Mouse (Mus musculus): ENCODE results near the gene Slc10a1.

Slc10a1 gene

DNA sequence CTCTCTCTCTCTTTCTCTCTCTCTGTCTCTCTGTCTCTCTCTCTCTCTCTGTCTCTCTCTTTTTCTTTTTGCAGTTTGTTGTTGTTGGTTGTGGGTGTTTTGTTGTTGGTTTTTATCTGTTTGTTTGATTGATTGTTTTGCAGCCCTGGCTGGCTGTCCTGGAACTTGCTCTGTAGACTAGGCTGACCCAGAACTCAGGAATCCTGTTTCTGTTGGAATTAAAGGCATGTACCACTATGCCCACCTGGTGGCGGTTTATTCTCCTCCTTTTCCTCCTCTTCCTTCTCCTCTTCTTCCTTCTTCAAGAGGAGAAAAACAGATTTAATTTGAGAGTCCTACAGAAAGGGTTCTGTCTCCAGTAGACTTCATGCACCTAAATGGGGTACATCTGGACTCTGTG is 41.0 kb downstream of the Slc10a1 start:
- no peak for DNase-seq (ENCODE audit: low spot score in 2 of 2)

DNA sequence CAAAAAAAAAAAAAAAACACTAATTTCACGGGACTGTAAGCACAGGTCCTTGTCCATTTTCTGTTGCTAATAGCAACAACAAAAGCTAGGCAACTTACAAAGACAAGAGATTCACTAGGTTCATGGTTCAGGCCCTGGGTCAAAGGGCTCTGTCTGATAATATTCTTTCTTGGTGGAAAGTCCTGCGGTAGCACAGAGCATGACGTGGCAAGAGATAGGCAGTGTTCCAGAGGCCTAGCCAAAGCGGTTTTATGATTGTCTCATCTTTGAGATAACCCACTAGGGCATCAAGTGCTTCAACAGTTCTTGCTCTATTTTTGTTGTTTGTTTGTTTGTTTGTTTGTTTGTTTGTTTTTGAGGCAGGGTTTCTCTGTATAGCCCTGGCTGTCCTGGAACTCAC is 42.0 kb downstream of the Slc10a1 start:
- no peak for DNase-seq (ENCODE audit: low spot score in 2 of 2)

DNA sequence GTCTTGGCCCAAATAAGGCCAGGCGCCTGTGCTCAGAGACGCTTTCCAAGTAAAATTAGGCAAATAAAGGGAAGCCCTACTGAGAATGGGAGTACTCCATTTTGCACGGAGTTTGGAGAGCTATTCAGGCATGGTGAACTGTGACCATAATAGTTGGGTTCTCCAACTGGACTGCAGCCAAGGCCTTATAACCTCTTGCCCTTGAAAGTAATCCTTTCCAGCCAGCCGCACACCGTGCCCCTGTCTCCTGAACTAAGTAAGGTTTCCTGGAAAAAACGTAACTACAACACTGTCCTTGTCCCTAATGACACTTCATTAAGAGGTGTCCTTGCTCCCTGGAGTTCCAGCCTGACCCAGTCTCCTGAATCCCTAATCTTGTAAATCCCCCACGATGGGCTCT is 42.6 kb downstream of the Slc10a1 start:
- DNase-seq (ENCODE audit: low spot score in 2 of 2): no peak

DNA sequence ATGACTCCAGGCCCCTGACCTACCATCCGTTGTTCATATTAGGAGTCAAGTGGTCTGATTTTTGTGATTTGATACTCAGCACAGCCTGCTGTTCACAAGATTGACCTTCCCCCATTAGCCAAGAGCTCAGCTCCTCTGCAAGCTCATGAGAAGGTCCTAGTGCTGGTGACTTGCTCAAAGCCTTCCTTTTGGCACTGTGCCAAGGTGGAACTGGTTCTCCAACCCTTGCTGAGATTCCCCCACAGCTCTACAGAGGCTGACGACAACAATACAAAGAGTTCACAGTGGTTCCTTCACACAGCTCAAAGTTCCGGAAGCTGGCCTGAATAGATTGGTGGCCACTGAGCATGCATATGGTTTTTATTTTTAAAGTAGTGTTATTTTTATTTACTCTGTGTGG is 44.3 kb downstream of the Slc10a1 start:
- no peak for DNase-seq (ENCODE audit: low spot score in 2 of 2)

GRCm38 (mm10) chr12:80923602-80924001 is 44.9 kb downstream of the Slc10a1 start:
- no peak for DNase-seq (ENCODE audit: low spot score in 2 of 2)

- no peak for DNase-seq (ENCODE audit: low spot score in 2 of 2)
Measured at GRCm38 (mm10) chr12:80922869-80923268, 45.6 kb downstream of the Slc10a1 start.

- DNase-seq (ENCODE audit: low spot score in 2 of 2): no peak
Measured at GRCm38 (mm10) chr12:80921301-80921700, 47.2 kb downstream of the Slc10a1 start.

- DNase-seq (ENCODE audit: low spot score in 2 of 2): no peak
Measured at GRCm38 (mm10) chr12:80917764-80918163, 50.7 kb downstream of the Slc10a1 start.

DNA sequence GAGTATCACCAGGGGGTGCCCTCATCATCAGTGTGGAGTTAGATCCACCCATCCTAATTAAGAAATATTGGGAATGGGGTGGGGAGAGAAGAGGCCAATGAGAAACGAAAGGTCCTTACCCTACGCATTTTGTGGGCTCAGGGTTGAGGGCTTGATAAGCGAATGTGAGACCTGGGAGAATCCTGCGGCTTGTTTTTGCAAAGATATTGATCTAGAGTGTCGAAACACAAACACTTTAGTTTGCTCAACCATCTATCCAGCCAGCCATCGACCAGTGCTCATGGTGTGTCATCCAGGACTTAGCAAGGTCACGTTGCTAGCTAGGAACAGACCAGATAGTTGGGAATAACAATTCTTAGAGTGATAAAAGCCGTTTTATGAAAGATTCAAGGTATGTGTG is 58.9 kb downstream of the Slc10a1 start:
- DNase-seq (ENCODE audit: low spot score in 2 of 2): no peak
